Mouse (Mus musculus) embryonic facial prominence, embryonic 12.5 days (tissue): Measurements from ENCODE around the gene Rnf126. TPM values are rescaled to one million over a fixed set of nuclear protein-coding genes. Genes with fewer than 3 reads are reported as not detected.

Source experiments
- ATAC-seq: fragments of 200-750 bp; cut with Nextera tagmentation; 2 replicates; pipeline ENCODE4 v1.8.0; 2017; ENCODE audit not compliant: insufficient number of reproducible peaks, insufficient read depth, low FRiP score, low TSS enrichment
- H3K27ac ChIP-seq: fragments of 300-500 bp; sonication (generic); 2 replicates; pipeline ENCODE4 v1.5.1; 2016; ENCODE audit warnings: mild to moderate bottlenecking
- H3K27me3 ChIP-seq: fragments of 300-500 bp; sonication (generic); 2 replicates; pipeline ENCODE4 v1.6.1; 2016; ENCODE audit warnings: mild to moderate bottlenecking, moderate library complexity
- H3K36me3 ChIP-seq: fragments of 300-500 bp; sonication (generic); 2 replicates; pipeline ENCODE4 v1.6.1; 2016; ENCODE audit warnings: mild to moderate bottlenecking
- H3K4me1 ChIP-seq: fragments of 300-500 bp; sonication (generic); 2 replicates; pipeline ENCODE4 v1.6.1; 2016
- H3K4me2 ChIP-seq: fragments of 300-500 bp; sonication (generic); replicated peaks from 2 replicates; pipeline ENCODE4 v1.6.1; 2016; ENCODE audit warnings: mild to moderate bottlenecking, moderate library complexity
- H3K4me3 ChIP-seq: fragments of 300-500 bp; sonication (generic); 2 replicates; pipeline ENCODE4 v1.5.1; 2016; ENCODE audit warnings: mild to moderate bottlenecking
- H3K9ac ChIP-seq: fragments of 300-500 bp; sonication (generic); 2 replicates; pipeline ENCODE4 v1.6.1; 2016; ENCODE audit warnings: mild to moderate bottlenecking, moderate library complexity
- H3K9me3 ChIP-seq: fragments of 300-500 bp; sonication (generic); 2 replicates; pipeline ENCODE4 v1.6.1; 2016; ENCODE audit warnings: mild to moderate bottlenecking, moderate library complexity
- WGBS: fragments of 180-500 bp; shearing (Covaris S2); methylation state at CpG from one replicate; pipeline ENCODE4 v1.1.7; 2016; 5-methylcytosine and 5-hydroxymethylcytosine counted together
- polyA plus RNA-seq: library from polyadenylated mRNA; unstranded; fragments of >200 nt; fragmentation: Nextera tagmentation; extraction: Ambion mirVana; gene quantifications from 2 replicates; pipeline ENCODE4 v1.2.1, GENCODE M21; 2016

Rnf126 gene
- polyA plus RNA-seq, 1 experiment from 2014 or later = 109 TPM

DNA sequence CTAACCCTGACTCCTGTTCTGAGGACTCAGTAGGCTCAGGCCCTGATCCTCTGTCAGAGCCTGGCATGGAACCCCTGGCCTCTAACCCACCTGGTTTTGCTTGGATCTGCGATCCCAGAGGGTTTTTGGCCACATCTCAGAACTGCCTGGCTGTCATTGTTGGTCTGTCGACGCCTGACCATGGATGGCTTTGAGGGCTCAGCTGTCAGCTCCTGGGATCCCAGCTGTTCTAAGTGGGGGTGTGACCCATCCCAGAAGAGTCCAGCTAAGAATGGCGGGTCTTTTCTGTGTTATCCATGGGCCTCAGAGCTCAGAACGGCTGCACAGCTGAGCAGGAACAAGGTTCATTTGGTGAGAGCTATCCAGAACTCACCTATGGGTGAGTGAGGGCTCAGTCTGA, 45.7 kb downstream of the Rnf126 start:
- H3K27me3 ChIP-seq = peaks cover 31% of the 10 kb centered on the region
- no peak overlapping the region for H3K4me3 ChIP-seq
- H3K27ac ChIP-seq = no peak overlapping the region
- H3K9ac ChIP-seq = no peak overlapping the region
- 66% methylated on average over 5 of the region's 5 CpGs for WGBS
- H3K9me3 ChIP-seq = no peaks in the 10 kb centered on the region
- no peak overlapping the region for H3K4me2 ChIP-seq
- no peak for ATAC-seq
- H3K4me1 ChIP-seq = peaks cover 14% of the 10 kb centered on the region
- H3K36me3 ChIP-seq = no peaks in the 10 kb centered on the region

GRCm38 (mm10) chr10:79717640-79718357, 49.0 kb downstream of the Rnf126 start:
- Histone ChIP-seq H3K36me3 (no peaks in the 10 kb centered on the region), H3K27me3 (peaks cover 57% of the 10 kb centered on the region), H3K4me2 (peak overlapping the region; percentile 98), H3K9me3 (no peaks in the 10 kb centered on the region), H3K4me1 (peaks cover 14% of the 10 kb centered on the region), H3K4me3 (peak overlapping the region; percentile 56), H3K9ac (no peak overlapping the region), H3K27ac (no peak overlapping the region)
- WGBS = 5% methylated on average over 43 of the region's 43 CpGs
- no peak for ATAC-seq

DNA sequence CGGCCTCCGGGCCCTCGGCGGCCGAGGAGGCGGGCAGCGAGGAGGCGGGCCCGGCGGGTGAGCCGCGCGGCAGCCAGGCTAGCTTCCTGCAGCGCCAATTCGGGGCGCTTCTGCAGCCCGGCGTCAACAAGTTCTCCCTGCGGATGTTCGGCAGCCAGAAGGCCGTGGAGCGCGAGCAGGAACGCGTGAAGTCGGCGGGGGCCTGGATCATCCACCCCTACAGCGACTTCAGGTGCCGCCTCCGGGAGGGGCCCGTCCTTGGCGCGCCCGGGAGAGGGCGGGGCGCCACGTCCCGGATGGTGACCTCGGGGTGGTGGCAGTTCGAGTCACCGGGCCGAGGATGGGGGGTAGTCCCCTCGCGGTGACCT, 49.8 kb downstream of the Rnf126 start:
- Histone ChIP-seq H3K36me3 (peaks cover 3% of the 10 kb centered on the region; the same call in 1 of the 2 replicates), H3K4me3 (peak overlapping the region; percentile 56), H3K4me2 (peak overlapping the region; percentile 98), H3K9ac (peak overlapping the region; percentile 57), H3K9me3 (no peaks in the 10 kb centered on the region), H3K27me3 (peaks cover 57% of the 10 kb centered on the region), H3K4me1 (peaks cover 14% of the 10 kb centered on the region), H3K27ac (no peak overlapping the region)
- under 1% methylated on average over 44 of the region's 44 CpGs for WGBS
- no peak for ATAC-seq

DNA sequence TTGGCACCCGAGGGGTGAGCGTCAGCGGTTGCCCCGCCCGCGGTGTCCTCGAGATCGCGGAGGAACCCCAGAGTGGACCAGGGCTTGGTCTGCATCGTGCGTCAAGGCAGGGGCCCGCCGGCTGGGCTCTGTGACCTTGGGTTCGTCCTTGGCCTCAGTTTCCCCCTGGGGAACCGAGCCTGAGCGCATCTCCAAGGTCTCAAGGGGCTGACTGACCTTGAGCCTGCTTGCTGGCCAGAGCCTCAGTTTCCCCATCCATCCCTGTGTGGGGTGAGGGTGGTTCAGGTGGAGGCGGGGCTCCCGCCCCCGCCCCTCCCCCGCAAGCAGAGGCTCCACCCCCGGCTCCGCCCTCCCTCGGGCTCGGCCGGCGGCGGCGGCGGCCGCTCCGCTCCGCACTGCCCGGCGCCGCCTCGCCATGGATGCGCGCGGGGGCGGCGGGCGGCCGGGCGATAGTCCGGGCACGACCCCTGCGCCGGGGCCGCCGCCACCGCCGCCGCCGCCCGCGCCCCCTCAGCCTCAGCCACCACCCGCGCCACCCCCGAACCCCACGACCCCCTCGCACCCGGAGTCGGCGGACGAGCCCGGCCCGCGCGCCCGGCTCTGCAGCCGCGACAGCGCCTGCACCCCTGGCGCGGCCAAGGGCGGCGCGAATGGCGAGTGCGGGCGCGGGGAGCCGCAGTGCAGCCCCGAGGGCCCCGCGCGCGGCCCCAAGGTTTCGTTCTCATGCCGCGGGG, 50.3 kb downstream of the Rnf126 start, which contains the start of gene Hcn2:
Gene Hcn2, plus strand, starts transcription at position 381 of the 734 bp plus-strand sequence.
- ATAC-seq = no peak
- Histone ChIP-seq H3K27me3 (peaks cover 57% of the 10 kb centered on the region), H3K36me3 (peaks cover 8% of the 10 kb centered on the region), H3K9ac (peak within 1 kb of the TSS; percentile 57), H3K4me1 (peaks cover 14% of the 10 kb centered on the region), H3K4me2 (peak within 1 kb of the TSS; percentile 98), H3K4me3 (peak within 1 kb of the TSS; percentile 56), H3K9me3 (no peaks in the 10 kb centered on the region), H3K27ac (no peak within 1 kb of the TSS)
- WGBS = 2% methylated on average over 81 of the region's 91 CpGs

GRCm38 (mm10) chr10:79714996-79715395, 51.8 kb downstream of the Rnf126 start:
- H3K4me1 ChIP-seq = peaks cover 14% of the 10 kb centered on the region
- H3K4me2 ChIP-seq = no peak overlapping the region
- no peak overlapping the region for H3K9ac ChIP-seq
- ATAC-seq = no peak
- peaks cover 57% of the 10 kb centered on the region for H3K27me3 ChIP-seq
- no peak overlapping the region for H3K4me3 ChIP-seq
- 63% methylated on average over 4 of the region's 4 CpGs for WGBS
- H3K27ac ChIP-seq = no peak overlapping the region
- H3K9me3 ChIP-seq = no peaks in the 10 kb centered on the region
- H3K36me3 ChIP-seq = peaks cover 22% of the 10 kb centered on the region

- Histone ChIP-seq H3K9me3 (no peaks in the 10 kb centered on the region), H3K9ac (no peak overlapping the region), H3K4me3 (no peak overlapping the region), H3K36me3 (peaks cover 41% of the 10 kb centered on the region), H3K27ac (no peak overlapping the region), H3K4me2 (no peak overlapping the region), H3K4me1 (peaks cover 18% of the 10 kb centered on the region), H3K27me3 (peaks cover 47% of the 10 kb centered on the region)
- ATAC-seq = no peak
- 20% methylated on average over 1 of the region's 1 CpGs for WGBS
These were observed 53.6 kb downstream of the Rnf126 start for GRCm38 (mm10) chr10:79713163-79713562.

DNA sequence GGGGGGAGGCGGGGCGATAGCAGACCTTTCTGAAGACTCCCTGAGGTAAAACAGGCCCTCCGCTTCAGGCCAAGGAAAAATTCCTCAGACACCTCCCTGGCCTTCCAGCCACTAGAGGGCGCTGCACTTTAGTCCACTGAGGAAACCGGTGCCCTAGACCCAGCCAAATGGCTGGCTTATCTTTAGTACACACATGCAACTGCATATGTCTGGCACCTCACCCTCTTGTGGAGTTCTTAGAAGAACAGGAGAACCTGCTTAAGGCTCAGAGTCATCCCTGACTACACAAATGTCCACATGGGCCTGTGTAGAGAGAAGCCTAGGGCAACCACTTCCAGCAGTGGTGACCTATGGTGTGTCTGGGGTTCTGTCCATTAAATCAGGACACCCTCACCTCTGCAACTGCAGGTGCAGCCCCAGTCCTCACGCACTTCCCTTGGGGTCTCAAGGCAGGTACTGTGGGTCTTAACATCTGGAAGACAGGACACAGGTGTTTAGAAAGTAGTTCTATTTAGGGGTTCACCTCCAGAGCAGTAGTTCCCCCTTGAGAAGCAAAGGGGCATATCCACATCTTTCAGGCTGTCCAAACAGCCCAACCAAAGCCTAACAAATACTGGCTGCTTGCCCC, 54.1 kb downstream of the Rnf126 start:
- no peak for ATAC-seq
- Histone ChIP-seq H3K27ac (no peak overlapping the region), H3K4me1 (peaks cover 14% of the 10 kb centered on the region), H3K4me2 (no peak overlapping the region), H3K9ac (no peak overlapping the region), H3K4me3 (no peak overlapping the region), H3K9me3 (no peaks in the 10 kb centered on the region), H3K27me3 (peaks cover 41% of the 10 kb centered on the region), H3K36me3 (peaks cover 45% of the 10 kb centered on the region)
- 14% methylated on average over 4 of the region's 6 CpGs for WGBS

- WGBS = 89% methylated on average over 1 of the region's 1 CpGs
- H3K9ac ChIP-seq = no peak overlapping the region
- H3K27ac ChIP-seq = no peak overlapping the region
- no peaks in the 10 kb centered on the region for H3K9me3 ChIP-seq
- peaks cover 11% of the 10 kb centered on the region for H3K4me1 ChIP-seq
- no peak overlapping the region for H3K4me2 ChIP-seq
- no peak for ATAC-seq
- H3K36me3 ChIP-seq = peaks cover 51% of the 10 kb centered on the region
- no peak overlapping the region for H3K4me3 ChIP-seq
- peaks cover 35% of the 10 kb centered on the region for H3K27me3 ChIP-seq
These were observed 54.7 kb downstream of the Rnf126 start for GRCm38 (mm10) chr10:79712029-79712428.

DNA sequence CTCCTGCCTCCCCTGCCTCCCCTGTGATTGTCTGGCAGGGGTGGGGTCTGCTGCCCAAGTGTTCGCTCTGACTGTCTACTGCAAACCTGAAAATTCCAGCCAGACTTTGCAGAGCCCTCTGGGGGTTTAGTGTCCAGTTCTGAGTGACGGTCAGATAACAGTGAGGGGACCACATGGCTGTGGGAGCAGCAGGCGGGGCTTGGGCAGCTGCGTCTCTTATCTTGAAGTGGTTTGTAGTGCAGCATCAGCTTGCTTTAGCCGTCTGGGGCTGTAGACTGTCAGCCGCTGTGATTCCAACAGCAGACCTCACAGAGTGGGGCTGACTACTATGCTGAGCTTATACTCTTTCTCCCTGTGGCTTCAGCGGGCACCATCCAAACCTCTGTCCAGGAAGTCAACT, 57.4 kb downstream of the Rnf126 start:
- Histone ChIP-seq H3K4me1 (peaks cover 26% of the 10 kb centered on the region), H3K27me3 (0 out of 2 replicates have a peak, but pooled peaks cover 8% of the 10 kb centered on the region), H3K4me3 (no peak overlapping the region), H3K4me2 (no peak overlapping the region), H3K9ac (no peak overlapping the region), H3K9me3 (no peaks in the 10 kb centered on the region), H3K36me3 (peaks cover 51% of the 10 kb centered on the region), H3K27ac (no peak overlapping the region)
- WGBS = 85% methylated on average over 7 of the region's 7 CpGs
- no peak for ATAC-seq

GRCm38 (mm10) chr10:79708668-79709067, 58.1 kb downstream of the Rnf126 start:
- Histone ChIP-seq H3K4me3 (no peak overlapping the region), H3K36me3 (peaks cover 51% of the 10 kb centered on the region), H3K4me1 (peaks cover 26% of the 10 kb centered on the region), H3K9ac (no peak overlapping the region), H3K9me3 (no peaks in the 10 kb centered on the region), H3K27ac (no peak overlapping the region), H3K4me2 (no peak overlapping the region), H3K27me3 (0 out of 2 replicates have a peak, but pooled peaks cover 2% of the 10 kb centered on the region)
- whole genome bisulfite sequencing = 89% methylated on average over 21 of the region's 21 CpGs
- ATAC-seq = no peak
